Mouse (Mus musculus) kidney, postnatal 36 days (tissue): ENCODE data around the gene Mnat1.
A peak's percentile ranks its signal among the peaks of the same experiment; 100 is the strongest.
"Not testable (repeated sequence)": the region's sequence is repeated elsewhere in the genome, so short reads cannot be mapped to it uniquely, and the experiment has no call there.

Experiments
- DNase-seq, 2 experiments: peaks; one replicate each; pipeline ENCODE4 v3.0.0; 2021 to 2022; ENCODE audit warnings: mixed read lengths in 2 of 2

Mnat1 gene

GRCm38 (mm10) chr12:73147236-73147635 lies 23.7 kb downstream of the Mnat1 start:
- DNase-seq, result no peak

GRCm38 (mm10) chr12:73151038-73151437 lies 27.5 kb downstream of the Mnat1 start:
- not testable (repeated sequence) for DNase-seq

- DNase-seq, result no peak
Measured at GRCm38 (mm10) chr12:73154150-73154549, 30.6 kb downstream of the Mnat1 start.

GRCm38 (mm10) chr12:73160341-73160740 lies 36.8 kb downstream of the Mnat1 start:
- no peak for DNase-seq

GRCm38 (mm10) chr12:73162408-73163181 lies 39.1 kb downstream of the Mnat1 start:
- peak; percentile 27 to 46 for DNase-seq

- no peak for DNase-seq
Measured at GRCm38 (mm10) chr12:73170794-73171193, 47.3 kb downstream of the Mnat1 start.

- DNase-seq, result no peak
Measured at GRCm38 (mm10) chr12:73183896-73184295, 60.4 kb downstream of the Mnat1 start.

- DNase-seq, result no peak
Measured at GRCm38 (mm10) chr12:73197363-73197762, 73.8 kb downstream of the Mnat1 start.

GRCm38 (mm10) chr12:73198451-73198850 lies 74.9 kb downstream of the Mnat1 start:
- no peak for DNase-seq

GRCm38 (mm10) chr12:73199375-73199774 lies 75.9 kb downstream of the Mnat1 start:
- peak in 1 of 2 experiments; percentile 18 for DNase-seq

GRCm38 (mm10) chr12:73201587-73201986 lies 78.1 kb downstream of the Mnat1 start:
- peak; percentile 15 to 60 for DNase-seq

- peak; percentile 73 to 81 for DNase-seq
Measured at GRCm38 (mm10) chr12:73205710-73206649, 82.5 kb downstream of the Mnat1 start.

GRCm38 (mm10) chr12:73207008-73207407 lies 83.5 kb downstream of the Mnat1 start:
- no peak for DNase-seq

GRCm38 (mm10) chr12:73207461-73207860 lies 83.9 kb downstream of the Mnat1 start:
- no peak for DNase-seq

- no peak for DNase-seq
Measured at GRCm38 (mm10) chr12:73208518-73208917, 85.0 kb downstream of the Mnat1 start.

GRCm38 (mm10) chr12:73209117-73209516 lies 85.6 kb downstream of the Mnat1 start:
- DNase-seq, result peak in 1 of 2 experiments; percentile 29

GRCm38 (mm10) chr12:73210454-73210853 lies 86.9 kb downstream of the Mnat1 start:
- DNase-seq, result no peak

GRCm38 (mm10) chr12:73215773-73216172 lies 92.3 kb downstream of the Mnat1 start:
- no peak for DNase-seq

- DNase-seq, result no peak
Measured at GRCm38 (mm10) chr12:73218632-73219031, 95.1 kb downstream of the Mnat1 start.

GRCm38 (mm10) chr12:73221235-73221634 lies 97.7 kb downstream of the Mnat1 start:
- DNase-seq, result no peak

- no peak for DNase-seq
Measured at GRCm38 (mm10) chr12:73223872-73224271, 100.4 kb downstream of the Mnat1 start.

GRCm38 (mm10) chr12:73228427-73228826 lies 104.9 kb downstream of the Mnat1 start:
- DNase-seq, result no peak

- no peak for DNase-seq
Measured at GRCm38 (mm10) chr12:73230196-73230595, 106.7 kb downstream of the Mnat1 start.

- no peak for DNase-seq
Measured at GRCm38 (mm10) chr12:73231552-73231951, 108.0 kb downstream of the Mnat1 start.
